Mouse (Mus musculus): ENCODE measurements around the gene Pcp4l1.
"Not testable (repeated sequence)": the region's sequence is repeated elsewhere in the genome, so short reads cannot be mapped to it uniquely, and the experiment has no call there.

Pcp4l1 gene

GRCm38 (mm10) chr1:171187851-171188700, 8.0 kb downstream of the Pcp4l1 start:
- no peak for DNase-seq

GRCm38 (mm10) chr1:171185655-171186054, 10.4 kb downstream of the Pcp4l1 start:
- DNase-seq: no peak

- DNase-seq: no peak
These were observed 11.8 kb downstream of the Pcp4l1 start for GRCm38 (mm10) chr1:171184314-171184713.

GRCm38 (mm10) chr1:171183620-171184019, 12.4 kb downstream of the Pcp4l1 start:
- DNase-seq: no peak

GRCm38 (mm10) chr1:171183025-171183424, 13.0 kb downstream of the Pcp4l1 start:
- DNase-seq: no peak

GRCm38 (mm10) chr1:171179487-171180171, 16.4 kb downstream of the Pcp4l1 start:
- no peak for DNase-seq

GRCm38 (mm10) chr1:171172779-171173178, 23.3 kb downstream of the Pcp4l1 start:
- no peak for DNase-seq

GRCm38 (mm10) chr1:171171138-171171537, 24.9 kb downstream of the Pcp4l1 start:
- DNase-seq: no peak

- no peak for DNase-seq
These were observed 26.2 kb downstream of the Pcp4l1 start for GRCm38 (mm10) chr1:171169913-171170312.

- no peak for DNase-seq
These were observed 27.2 kb downstream of the Pcp4l1 start for GRCm38 (mm10) chr1:171168906-171169305.

- no peak for DNase-seq
These were observed 30.3 kb downstream of the Pcp4l1 start for GRCm38 (mm10) chr1:171165629-171166345.

GRCm38 (mm10) chr1:171164258-171164657, 31.8 kb downstream of the Pcp4l1 start:
- no peak for DNase-seq

- no peak for DNase-seq
These were observed 33.5 kb downstream of the Pcp4l1 start for GRCm38 (mm10) chr1:171162526-171162925.

- DNase-seq: no peak
These were observed 36.5 kb downstream of the Pcp4l1 start for GRCm38 (mm10) chr1:171159485-171159975.

- no peak for DNase-seq
These were observed 38.1 kb downstream of the Pcp4l1 start for GRCm38 (mm10) chr1:171157965-171158364.

- DNase-seq: no peak
These were observed 39.4 kb downstream of the Pcp4l1 start for GRCm38 (mm10) chr1:171156644-171157043.

GRCm38 (mm10) chr1:171151966-171152365, 44.1 kb downstream of the Pcp4l1 start:
- no peak for DNase-seq

- DNase-seq: peak; percentile 29 to 50
These were observed 45.2 kb downstream of the Pcp4l1 start for GRCm38 (mm10) chr1:171150838-171151391.

GRCm38 (mm10) chr1:171149974-171150760, 45.9 kb downstream of the Pcp4l1 start, which contains the start of the genes Sdhc and Mpz:
Sdhc (minus strand) TSS chr1:171150603.
Mpz (plus strand) TSS chr1:171150711.
- peak; percentile 93 to 95 for DNase-seq

GRCm38 (mm10) chr1:171142981-171143380, 53.1 kb downstream of the Pcp4l1 start:
- not testable (repeated sequence) for DNase-seq

- DNase-seq: not testable (repeated sequence)
These were observed 58.4 kb downstream of the Pcp4l1 start for GRCm38 (mm10) chr1:171137486-171138155.

All from cerebellum, postnatal 36 days (tissue).